Mouse (Mus musculus) testis, postnatal 14 days (tissue): ENCODE data around the gene Polg.
A peak's percentile ranks its signal among the peaks of the same experiment; 100 is the strongest.

Experiments used
- DNase-seq: peaks from one replicate; pipeline ENCODE4 v3.0.0; 2021; ENCODE audit warnings: low spot score

The Polg gene

GRCm38 (mm10) chr7:79465461-79466044, 609 bp downstream of the Polg start:
- DNase-seq: peak; percentile 74

DNA sequence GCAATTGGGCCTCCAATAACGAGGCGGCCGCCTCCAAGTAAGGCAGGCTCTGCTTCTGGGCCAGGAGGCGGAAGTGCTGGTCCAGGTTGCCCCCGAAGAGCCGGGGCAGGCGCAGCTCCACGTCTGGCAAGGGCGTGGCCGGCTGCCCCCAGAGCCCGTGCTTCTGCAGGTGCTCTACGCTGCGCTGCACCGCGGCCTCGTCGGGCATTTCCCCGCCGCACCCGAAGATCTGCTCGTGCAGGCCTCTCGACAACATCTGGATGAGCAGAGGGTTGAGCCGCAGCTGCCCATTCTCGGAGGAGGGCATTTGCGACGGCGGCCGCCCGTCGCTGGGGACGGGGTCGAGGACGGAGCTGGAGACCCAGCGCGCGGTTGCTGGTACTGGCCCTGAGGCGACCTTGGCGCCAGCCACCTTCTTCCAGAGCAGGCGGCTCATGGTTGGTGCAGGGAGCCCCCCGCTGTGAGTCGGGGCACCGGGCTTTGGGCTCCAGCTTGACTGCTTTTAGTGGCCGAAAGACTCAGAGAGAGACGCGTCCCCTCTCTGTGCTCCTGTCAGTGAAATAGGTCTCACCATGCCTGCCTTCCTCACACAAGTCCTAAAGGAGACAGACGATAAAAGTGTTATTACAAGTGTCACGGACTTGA, 1.3 kb downstream of the Polg start:
- DNase-seq: peak; percentile 38

GRCm38 (mm10) chr7:79463376-79464077, 2.6 kb downstream of the Polg start:
- no peak for DNase-seq

GRCm38 (mm10) chr7:79461721-79462120, 4.4 kb downstream of the Polg start:
- DNase-seq: no peak

DNA sequence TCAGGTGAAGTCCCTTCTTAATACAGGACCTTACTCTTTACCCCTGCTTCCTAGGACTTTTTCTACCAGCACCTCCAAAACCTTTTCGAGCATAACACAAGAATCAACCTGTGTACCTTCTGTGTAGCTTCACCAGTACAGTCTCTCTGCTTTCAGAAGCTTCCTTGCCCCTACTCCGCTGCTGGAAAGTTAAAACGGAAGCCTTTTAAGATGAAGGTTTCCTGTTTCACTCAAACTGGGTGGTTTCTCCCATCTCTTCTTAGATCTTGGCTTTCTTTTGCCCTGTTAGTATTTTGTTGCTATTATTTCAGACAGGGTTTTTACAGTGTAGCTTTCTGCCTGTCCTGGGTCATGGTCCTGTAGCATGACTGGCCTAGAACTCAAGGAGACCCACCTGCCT, 18.7 kb downstream of the Polg start:
- no peak for DNase-seq

DNA sequence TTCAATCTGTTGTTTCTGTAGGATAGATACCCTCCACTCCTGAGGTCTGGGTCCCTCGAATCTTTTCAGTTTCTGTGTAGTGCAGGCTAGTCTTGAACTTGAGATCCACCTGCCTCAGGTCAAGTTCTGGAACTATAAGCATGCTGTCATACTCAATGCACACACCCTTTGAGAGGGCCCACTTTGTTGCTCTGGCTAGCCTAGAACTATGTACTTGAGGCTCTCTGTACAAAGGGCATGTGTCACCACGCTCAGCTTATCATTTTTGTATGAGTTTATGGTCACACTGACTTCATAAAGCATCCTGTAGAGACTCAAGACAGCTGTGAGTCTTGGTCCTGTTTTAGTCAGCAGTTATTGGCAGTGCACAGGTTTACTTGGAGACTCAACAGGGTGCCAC, 19.1 kb downstream of the Polg start:
- no peak for DNase-seq

DNA sequence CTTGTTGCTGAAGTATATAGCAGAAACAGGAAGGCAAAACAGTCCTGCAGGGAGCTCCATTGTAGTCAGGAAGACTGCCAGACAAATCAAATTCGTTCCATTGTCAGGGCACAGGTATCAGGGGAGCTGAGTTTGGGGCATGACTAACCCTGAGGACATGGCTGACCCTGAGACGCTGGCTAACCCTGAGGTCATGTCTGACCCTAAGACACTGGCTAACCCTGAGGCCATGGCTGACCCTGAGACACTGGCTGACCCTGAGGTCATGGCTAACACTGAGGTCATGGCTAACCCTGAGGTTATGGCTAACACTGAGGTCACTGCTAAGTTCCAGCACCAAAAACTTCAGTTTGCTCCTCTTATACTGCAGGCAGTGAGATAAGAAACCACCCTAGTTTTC, 26.1 kb downstream of the Polg start:
- DNase-seq: no peak

DNA sequence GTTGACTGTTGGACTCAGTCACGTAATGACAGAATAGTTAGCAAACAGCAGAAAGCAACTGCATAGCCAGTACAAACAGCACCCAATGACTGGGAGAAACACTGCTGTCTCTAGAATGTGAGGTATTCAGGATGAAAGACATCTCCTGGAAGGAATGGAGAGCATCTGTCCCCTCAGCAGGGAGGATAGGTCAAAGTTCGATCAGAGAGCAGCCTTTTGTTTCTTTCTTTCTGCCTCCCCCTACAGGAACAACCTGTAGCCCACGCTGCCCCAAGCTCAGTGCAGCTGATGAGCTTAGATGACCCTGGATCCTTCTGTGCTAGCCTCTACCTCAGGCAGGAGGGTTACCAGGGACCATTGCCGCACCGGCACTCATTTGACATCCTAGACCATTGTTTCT, 37.9 kb downstream of the Polg start:
- no peak for DNase-seq

DNA sequence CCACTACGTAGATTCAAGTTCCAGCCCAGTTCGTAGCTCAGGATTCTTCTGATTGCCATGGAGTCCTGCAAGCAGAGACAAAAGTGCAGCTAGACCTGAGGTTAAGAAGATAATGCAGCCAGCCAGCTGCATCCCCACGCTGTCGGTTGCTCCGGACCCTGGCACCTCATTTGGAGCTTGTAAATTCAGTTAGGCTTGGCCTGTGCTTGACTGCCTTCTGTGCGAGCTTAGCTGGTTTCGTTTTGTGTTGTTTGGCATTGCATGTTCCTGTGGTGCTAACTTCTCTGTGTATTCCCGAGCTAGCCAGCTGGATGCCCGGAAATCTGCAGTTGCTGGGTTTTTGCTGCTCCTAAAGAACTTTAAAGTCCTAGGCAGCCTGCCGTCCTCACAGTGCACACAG, 40.4 kb downstream of the Polg start:
- no peak for DNase-seq

DNA sequence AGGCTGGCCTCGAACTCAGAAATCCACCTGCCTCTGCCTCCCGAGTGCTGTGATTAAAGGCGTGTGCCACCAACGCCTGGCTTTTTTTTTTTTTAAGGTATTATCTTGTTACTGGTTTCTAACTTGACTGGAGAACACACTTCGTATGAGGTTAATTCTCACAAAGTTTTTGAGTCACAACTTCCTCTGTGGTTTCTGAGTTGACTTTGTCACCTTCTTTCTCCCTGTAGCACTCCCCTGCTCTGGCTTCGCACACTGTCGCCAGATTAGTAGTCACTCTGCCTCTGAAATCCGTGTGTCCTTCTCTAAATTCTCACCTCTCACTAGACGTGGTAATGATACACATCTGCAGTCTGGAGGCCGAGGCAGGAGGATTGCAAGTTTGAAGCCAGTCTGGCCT, 43.3 kb downstream of the Polg start:
- no peak for DNase-seq

DNA sequence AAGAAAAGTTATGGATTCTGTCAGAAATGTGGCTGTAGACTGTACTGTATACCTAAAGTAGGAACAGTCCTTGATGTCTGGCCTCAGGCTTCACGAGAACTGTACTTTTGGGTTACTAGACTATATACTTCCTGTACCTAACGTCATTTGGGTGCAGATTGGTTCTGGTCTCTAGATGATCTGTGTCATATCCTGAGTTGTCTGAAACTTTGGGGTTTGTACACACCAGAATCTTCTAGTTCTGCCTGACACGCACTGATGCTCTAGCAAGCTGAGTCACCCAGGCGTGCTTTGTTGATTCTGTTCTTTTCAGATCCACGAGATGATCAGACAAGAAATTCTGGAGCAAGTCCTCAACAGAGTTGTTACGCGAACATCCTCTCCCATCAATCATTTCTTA, 46.2 kb downstream of the Polg start:
- no peak for DNase-seq

DNA sequence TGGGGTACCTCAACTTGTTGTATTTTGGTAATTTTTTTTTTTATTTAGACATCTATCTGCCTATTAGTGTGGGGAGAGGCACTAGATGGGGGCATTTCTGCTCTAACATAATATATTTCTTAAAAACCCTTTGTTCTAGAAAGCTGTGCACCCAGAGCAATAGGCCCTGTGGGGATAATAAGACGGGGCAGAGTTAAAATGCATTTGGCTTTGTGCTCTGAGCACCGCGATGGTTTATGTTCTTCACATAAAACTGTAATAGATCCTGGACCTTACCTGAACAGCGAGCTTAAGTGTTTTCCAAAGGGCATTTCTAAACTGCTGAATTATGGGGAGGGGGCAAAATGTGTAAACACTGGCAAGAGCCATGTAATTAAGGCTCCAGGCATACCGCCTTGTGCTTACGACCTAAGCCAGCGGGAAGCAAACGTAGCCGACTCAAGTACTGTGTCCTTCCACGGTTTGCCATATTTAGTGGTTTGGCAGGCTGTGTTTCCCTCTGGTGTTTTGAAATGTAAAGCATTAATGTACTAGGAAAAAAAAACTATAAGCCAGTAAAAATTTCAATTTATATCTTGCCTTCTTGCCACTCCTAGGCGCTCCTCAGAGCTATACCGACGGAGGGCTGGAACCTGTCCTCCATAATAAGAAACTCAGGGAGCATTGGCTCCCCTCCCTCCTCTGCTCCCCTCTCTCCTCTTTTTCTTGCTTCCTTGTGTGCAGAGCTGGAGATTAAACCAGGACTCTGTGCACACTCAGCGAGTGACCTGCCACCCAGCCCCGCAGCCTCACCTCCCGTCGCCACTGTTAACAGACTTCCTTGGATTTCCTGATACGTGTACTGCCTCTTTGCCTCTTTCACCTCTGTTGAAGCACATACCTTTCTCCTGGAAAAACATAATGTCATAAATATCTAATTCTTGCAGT, 51.5 kb downstream of the Polg start:
- no peak for DNase-seq

DNA sequence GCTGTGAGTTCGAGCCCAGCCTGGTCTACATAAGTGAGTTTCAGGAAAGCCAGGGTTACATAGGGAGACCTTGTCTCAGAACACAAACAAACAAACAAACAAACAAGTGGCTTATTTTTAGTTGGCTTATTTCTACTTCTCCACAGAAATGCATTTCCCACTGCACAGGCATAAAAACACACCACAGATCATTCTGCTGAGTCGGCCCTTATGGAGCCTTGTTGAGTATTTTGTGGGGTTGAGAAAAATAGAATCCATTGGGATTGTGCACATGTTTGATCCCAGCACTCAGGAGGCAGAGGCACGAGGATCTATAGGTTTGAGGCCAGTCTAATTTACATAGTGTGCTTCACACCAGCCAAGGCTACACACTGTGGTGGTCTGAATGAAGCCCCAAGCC, 65.9 kb downstream of the Polg start:
- DNase-seq: no peak

GRCm38 (mm10) chr7:79398971-79399370, 67.2 kb downstream of the Polg start:
- no peak for DNase-seq

GRCm38 (mm10) chr7:79398426-79398825, 67.7 kb downstream of the Polg start:
- no peak for DNase-seq

GRCm38 (mm10) chr7:79397446-79397963, 68.7 kb downstream of the Polg start:
- no peak for DNase-seq
